18 mouse cellular contexts compared by ENCODE assay signal in genomic region chrX:38591749-38592148, GRCm38 (mm10).
"Had no signal": no experiment of that assay in that cellular context is flagged by ENCODE, and none has a peak within 500 bp of the region (broad histone marks: within the 10 kb centered on the region; RNA-seq: fewer than 3 reads in every experiment).

No protein-coding gene starts in this region.

- H3K4me1 ChIP-seq: intestine, embryonic 15.5 days; stomach, embryonic 15.5 days had no signal

- H3K4me2 ChIP-seq: intestine, embryonic 15.5 days; kidney, embryonic 15.5 days; midbrain, embryonic 11.5 days; stomach, embryonic 15.5 days had no signal

- H3K9me3 ChIP-seq: intestine, embryonic 15.5 days; kidney, embryonic 15.5 days; megakaryocyte, embryonic 14.5 days; stomach, embryonic 15.5 days had no signal

- ATAC-seq: intestine, embryonic 15.5 days had no signal

- H3K4me3 ChIP-seq: intestine, embryonic 15.5 days; kidney, embryonic 15.5 days; layer of hippocampus, adult 2 months; megakaryocyte, embryonic 14.5 days; stomach, embryonic 15.5 days had no signal

- DNase-seq: kidney, adult 11 months; kidney, adult 8-10 months; kidney, postnatal 14 days; kidney, postnatal 4 days; layer of hippocampus, adult 9-11 months; lung, adult 2 months; midbrain, embryonic 14.5 days; right cerebral cortex, adult 18-20 months; right cerebral cortex, postnatal 25 days; spleen, adult 18-20 months; thymus, postnatal 25 days had no signal

- H3K27me3 ChIP-seq: intestine, embryonic 15.5 days; kidney, embryonic 15.5 days; megakaryocyte, embryonic 14.5 days; stomach, embryonic 15.5 days had no signal

- H3K27ac ChIP-seq: intestine, embryonic 15.5 days; kidney, embryonic 15.5 days; layer of hippocampus, adult 2 months; macrophage; stomach, embryonic 15.5 days had no signal

- H3K36me3 ChIP-seq: intestine, embryonic 15.5 days; kidney, embryonic 15.5 days; stomach, embryonic 15.5 days had no signal

- H3K9ac ChIP-seq: intestine, embryonic 15.5 days; kidney, embryonic 15.5 days; stomach, embryonic 15.5 days had no signal
